ENCODE assay signal across 12 mouse cellular contexts in genomic region chr12:36036776-36037175, GRCm38 (mm10). TPM values are rescaled to one million over a fixed set of nuclear protein-coding genes. Genes with fewer than 3 reads are reported as not detected.
DNase-seq lines count a peak whose midpoint lies in the region; ATAC-seq and TF ChIP-seq lines count a peak whose summit lies in the region.
"Had no signal": no experiment of that assay in that cellular context is flagged by ENCODE, and none has a peak within 500 bp of the region (broad histone marks: within the 10 kb centered on the region; RNA-seq: fewer than 3 reads in every experiment).

No protein-coding gene starts in this region.

- intact Hi-C loops in gastrocnemius, adult 2 months (cut with DNase I): no loop called here
- intact Hi-C loops in gastrocnemius, postnatal 14 days (cut with DNase I; ENCODE audit: low total_unique reads): no loop called here

- no peak for TF ChIP-seq CTCF in gastrocnemius, adult 2 months (IDR thresholded peaks at IDR 0.05)
- peak; percentile 13; the same call in 1 of the 2 replicates for TF ChIP-seq CTCF in lung, postnatal 0 days (IDR thresholded peaks at IDR 0.05)
- no peak for TF ChIP-seq CTCF in small intestine, adult 2 months (IDR thresholded peaks at IDR 0.05; ENCODE audit: extremely low read depth, insufficient read length, insufficient replicate concordance, low read depth, low read length)

- DNase-seq in gastrocnemius, adult 2 months: no peak
- DNase-seq in gastrocnemius, postnatal 14 days: no peak
- DNase-seq in lung, postnatal 0 days (ENCODE audit: low spot score): no peak
- DNase-seq in lung, postnatal 10 days: no peak
- DNase-seq in right cerebral cortex, postnatal 10 days (ENCODE audit: low spot score in 2 of 2): no peak
- DNase-seq in midbrain, embryonic 10.5 days (ENCODE audit: low spot score): no peak

- no peak for ATAC-seq in lung, postnatal 0 days

- TF ChIP-seq EP300 in lung, postnatal 0 days (IDR thresholded peaks at IDR 0.05): no peak

- no peak overlapping the region for H3K9ac ChIP-seq in lung, postnatal 0 days (replicated peaks; ENCODE audit: low read depth)
- H3K9ac ChIP-seq: embryonic facial prominence, embryonic 12.5 days had no signal

- H3K27me3 ChIP-seq in lung, postnatal 0 days (replicated peaks; ENCODE audit: insufficient read depth, low read length): no peaks in the 10 kb centered on the region
- H3K27me3 ChIP-seq in small intestine, adult 2 months (ENCODE audit: control insufficient read depth, insufficient read depth, low read length): no peaks in the 10 kb centered on the region
- no peaks in the 10 kb centered on the region for H3K27me3 ChIP-seq in midbrain, embryonic 10.5 days (ENCODE audit: low read depth, poor library complexity, severe bottlenecking)
- H3K27me3 ChIP-seq: embryonic facial prominence, embryonic 12.5 days had no signal

- 42% methylated on average over 10 of the region's 10 CpGs for WGBS in lung, postnatal 0 days
- 16% methylated on average over 10 of the region's 10 CpGs for WGBS in small intestine, adult 2 months
- 93% methylated on average over 10 of the region's 10 CpGs for WGBS in midbrain, embryonic 10.5 days

- no peaks in the 10 kb centered on the region for H3K36me3 ChIP-seq in lung, postnatal 0 days (ENCODE audit: insufficient read depth, low read length)
- H3K36me3 ChIP-seq in small intestine, adult 2 months (ENCODE audit: control insufficient read depth, insufficient read depth, low read length): no peaks in the 10 kb centered on the region
- peaks cover 51% of the 10 kb centered on the region for H3K36me3 ChIP-seq in midbrain, embryonic 10.5 days
- H3K36me3 ChIP-seq: embryonic facial prominence, embryonic 12.5 days had no signal

- TF ChIP-seq POLR2A in small intestine, adult 2 months (IDR thresholded peaks at IDR 0.05; ENCODE audit: low read depth, low read length): no peak

- H3K4me2 ChIP-seq in lung, postnatal 0 days (replicated peaks; ENCODE audit: low read depth, low read length): peak overlapping the region; percentile 23
- H3K4me2 ChIP-seq: embryonic facial prominence, embryonic 12.5 days had no signal

- peak overlapping the region; percentile 94 for H3K4me3 ChIP-seq in gastrocnemius, adult 2 months
- no peak overlapping the region for H3K4me3 ChIP-seq in lung, postnatal 0 days (ENCODE audit: low read depth, low read length)
- H3K4me3 ChIP-seq in brown adipose tissue, adult 24 weeks (ENCODE audit: insufficient read depth, low read depth, low read length): peak overlapping the region; percentile 50
- peak overlapping the region; percentile 43 for H3K4me3 ChIP-seq in small intestine, adult 2 months (ENCODE audit: low read depth, low read length)
- H3K4me3 ChIP-seq in midbrain, embryonic 10.5 days: no peak overlapping the region
- H3K4me3 ChIP-seq: embryonic facial prominence, embryonic 12.5 days had no signal

- peak overlapping the region; percentile 92 for H3K27ac ChIP-seq in gastrocnemius, adult 2 months
- H3K27ac ChIP-seq in lung, postnatal 0 days (ENCODE audit: low read length): no peak overlapping the region
- peak overlapping the region; percentile 74 for H3K27ac ChIP-seq in brown adipose tissue, adult 24 weeks (replicated peaks; ENCODE audit: low read depth, low read length)
- peak overlapping the region; percentile 75 for H3K27ac ChIP-seq in small intestine, adult 2 months (ENCODE audit: insufficient read depth, low read depth, low read length)
- no peak overlapping the region for H3K27ac ChIP-seq in midbrain, embryonic 10.5 days (replicated peaks)
- H3K27ac ChIP-seq: embryonic facial prominence, embryonic 12.5 days had no signal

- H3K9me3 ChIP-seq in lung, postnatal 0 days (ENCODE audit: low read length): no peaks in the 10 kb centered on the region
- peaks cover 17% of the 10 kb centered on the region; the same call in 1 of the 2 replicates for H3K9me3 ChIP-seq in midbrain, embryonic 10.5 days (replicated peaks)
- H3K9me3 ChIP-seq: embryonic facial prominence, embryonic 12.5 days had no signal

- no peaks in the 10 kb centered on the region for H3K4me1 ChIP-seq in lung, postnatal 0 days (ENCODE audit: insufficient read depth, low read depth, low read length)
- peaks cover 8% of the 10 kb centered on the region; the same call in 1 of the 2 replicates for H3K4me1 ChIP-seq in brown adipose tissue, adult 24 weeks (ENCODE audit: control insufficient read depth, insufficient read depth, insufficient read length, low read length)
- H3K4me1 ChIP-seq in small intestine, adult 2 months (ENCODE audit: control insufficient read depth, insufficient read depth, insufficient read length, low read length): peaks cover 6% of the 10 kb centered on the region
- peaks cover 20% of the 10 kb centered on the region for H3K4me1 ChIP-seq in midbrain, embryonic 10.5 days

RNA-seq across cellular contexts. Expression of gene Tspan13, which starts 5.5 kb away (rescaled TPM):
- 10 to 100 TPM; 19.4 to 23.0 TPM for total RNA-seq in gastrocnemius, adult 2 months (2021)
- total RNA-seq in gastrocnemius, postnatal 14 days (2021): 10 to 100 TPM; 42.4 to 47.0 TPM
- polyA plus RNA-seq in lung, postnatal 0 days (2015; fragmentation: Nextera tagmentation; extraction: Ambion mirVana): 255 and 302 TPM in 2 replicates
- 20.6 and 41.0 TPM in 2 replicates for polyA plus RNA-seq in brown adipose tissue, adult 24 weeks (2012; ENCODE audit: insufficient read depth, insufficient read length, missing spikeins)
- polyA plus RNA-seq in small intestine, adult 2 months (2012; rRNA removed): 227 and 679 TPM in 2 replicates
- polyA plus RNA-seq in midbrain, embryonic 10.5 days (2016; fragmentation: Nextera tagmentation; extraction: Ambion mirVana): 198 and 207 TPM in 2 replicates

RNA-seq across cellular contexts. Expression of gene Agr2, which starts 44.1 kb away (rescaled TPM):
- total RNA-seq in gastrocnemius, adult 2 months (2021): not detected
- total RNA-seq in gastrocnemius, postnatal 14 days (2021): not detected
- 5.8 and 7.0 TPM in 2 replicates for polyA plus RNA-seq in lung, postnatal 0 days (2015; fragmentation: Nextera tagmentation; extraction: Ambion mirVana)
- polyA plus RNA-seq in brown adipose tissue, adult 24 weeks (2012; ENCODE audit: insufficient read depth, insufficient read length, missing spikeins): not detected in 2 replicates
- polyA plus RNA-seq in small intestine, adult 2 months (2012; rRNA removed): 251 and 276 TPM in 2 replicates
- 0.40 TPM in 1 of 2 replicates, not detected in the other for polyA plus RNA-seq in midbrain, embryonic 10.5 days (2016; fragmentation: Nextera tagmentation; extraction: Ambion mirVana)
- total RNA-seq: heart, postnatal 36 days; layer of hippocampus, postnatal 25 days had no signal
- polyA plus RNA-seq: neural tube, embryonic 14.5 days had no signal

Comparison
In these comparisons a context has a peak if more than half of its experiments do, and no peak if none do; other contexts are left out.
1. H3K27ac ChIP-seq: peak in gastrocnemius, adult 2 months (single experiment), brown adipose tissue, adult 24 weeks (single experiment) and small intestine, adult 2 months (single experiment); none in lung, postnatal 0 days (single experiment) and midbrain, embryonic 10.5 days (single experiment).
2. H3K4me3 ChIP-seq: peak in gastrocnemius, adult 2 months (single experiment), brown adipose tissue, adult 24 weeks (single experiment) and small intestine, adult 2 months (single experiment); none in lung, postnatal 0 days (single experiment) and midbrain, embryonic 10.5 days (single experiment).
3. RNA of gene Agr2, which starts 44.1 kb away (polyA plus RNA-seq): 251 to 276 TPM in small intestine, adult 2 months; 5.8 to 7.0 TPM in lung, postnatal 0 days, not detected in brown adipose tissue, adult 24 weeks and 0.40 TPM in midbrain, embryonic 10.5 days; every median in the first group is over 10 times any median in the second.